Mouse (Mus musculus): ENCODE results near the gene Cyfip2. TPM values are rescaled to one million over a fixed set of nuclear protein-coding genes. Genes with fewer than 3 reads are reported as not detected.

Gene Cyfip2
- polyA plus RNA-seq, 1 experiment from 2014 or later, result 5.4 TPM

GRCm38 (mm10) chr11:46321559-46321958 lies 8.9 kb upstream of the Cyfip2 start:
- 23% methylated on average over 7 of the region's 7 CpGs for WGBS
- Histone ChIP-seq H3K4me3 (no peak overlapping the region), H3K9me3 (no peaks in the 10 kb centered on the region)

GRCm38 (mm10) chr11:46314534-46314933 lies 1.9 kb upstream of the Cyfip2 start:
- Histone ChIP-seq H3K36me3 (no peaks in the 10 kb centered on the region), H3K9ac (no peak overlapping the region), H3K4me1 (peaks cover 16% of the 10 kb centered on the region), H3K9me3 (no peaks in the 10 kb centered on the region), H3K4me2 (no peak overlapping the region), H3K27me3 (peaks cover 12% of the 10 kb centered on the region; the same call in 1 of the 2 replicates), H3K27ac (no peak overlapping the region), H3K4me3 (no peak overlapping the region)
- ATAC-seq (ENCODE audit: insufficient number of reproducible peaks, low FRiP score, low TSS enrichment, low read depth), result no peak
- WGBS, result 28% methylated on average over 7 of the region's 7 CpGs

More at GRCm38 (mm10) chr11:46321559-46321958, 8.9 kb upstream of the Cyfip2 start:
- no peaks in the 10 kb centered on the region for H3K36me3 ChIP-seq
- no peak overlapping the region for H3K9ac ChIP-seq
- no peaks in the 10 kb centered on the region for H3K27me3 ChIP-seq
- H3K4me2 ChIP-seq, result no peak overlapping the region
- ATAC-seq (ENCODE audit: insufficient number of reproducible peaks, low FRiP score, low TSS enrichment, low read depth), result no peak
- no peaks in the 10 kb centered on the region for H3K4me1 ChIP-seq
- no peak overlapping the region for H3K27ac ChIP-seq

GRCm38 (mm10) chr11:46313851-46314250 lies 1.2 kb upstream of the Cyfip2 start:
- H3K9me3 ChIP-seq, result no peaks in the 10 kb centered on the region
- H3K4me2 ChIP-seq, result no peak overlapping the region
- H3K9ac ChIP-seq, result no peak overlapping the region
- H3K27me3 ChIP-seq, result peaks cover 12% of the 10 kb centered on the region; the same call in 1 of the 2 replicates
- no peak for ATAC-seq (ENCODE audit: insufficient number of reproducible peaks, low FRiP score, low TSS enrichment, low read depth)
- no peak overlapping the region for H3K27ac ChIP-seq
- peaks cover 23% of the 10 kb centered on the region for H3K4me1 ChIP-seq
- H3K4me3 ChIP-seq, result no peak overlapping the region
- WGBS, result 58% methylated on average over 6 of the region's 6 CpGs
- H3K36me3 ChIP-seq, result no peaks in the 10 kb centered on the region

GRCm38 (mm10) chr11:46311703-46312522 lies 746 bp downstream of the Cyfip2 start:
- Histone ChIP-seq H3K4me1 (peaks cover 29% of the 10 kb centered on the region), H3K4me3 (peak overlapping the region; percentile 62), H3K27me3 (peaks cover 12% of the 10 kb centered on the region; the same call in 1 of the 2 replicates), H3K27ac (no peak overlapping the region), H3K9ac (peak overlapping the region; percentile 31), H3K9me3 (no peaks in the 10 kb centered on the region), H3K4me2 (peak overlapping the region; percentile 97), H3K36me3 (no peaks in the 10 kb centered on the region)
- peak; percentile 60; the same call in 1 of the 2 replicates for ATAC-seq (ENCODE audit: insufficient number of reproducible peaks, low FRiP score, low TSS enrichment, low read depth)
- under 1% methylated on average over 70 of the region's 71 CpGs for WGBS

- H3K36me3 ChIP-seq, result no peaks in the 10 kb centered on the region
- peaks cover 29% of the 10 kb centered on the region for H3K4me1 ChIP-seq
- no peak for ATAC-seq (ENCODE audit: insufficient number of reproducible peaks, low FRiP score, low TSS enrichment, low read depth)
- peak overlapping the region; percentile 97 for H3K4me2 ChIP-seq
- peaks cover 12% of the 10 kb centered on the region; the same call in 1 of the 2 replicates for H3K27me3 ChIP-seq
- H3K4me3 ChIP-seq, result peak overlapping the region; percentile 62
- 12% methylated on average over 14 of the region's 14 CpGs for WGBS
- no peaks in the 10 kb centered on the region for H3K9me3 ChIP-seq
- H3K9ac ChIP-seq, result peak overlapping the region; percentile 31; the same call in 1 of the 2 replicates
- H3K27ac ChIP-seq, result no peak overlapping the region
Observed at GRCm38 (mm10) chr11:46311181-46311702, 1.4 kb downstream of the Cyfip2 start.

- ATAC-seq (ENCODE audit: insufficient number of reproducible peaks, low FRiP score, low TSS enrichment, low read depth), result no peak
Observed at GRCm38 (mm10) chr11:46310647-46311063, 2.0 kb downstream of the Cyfip2 start.

GRCm38 (mm10) chr11:46309808-46310555 lies 2.7 kb downstream of the Cyfip2 start:
- no peak overlapping the region for H3K4me2 ChIP-seq

More at GRCm38 (mm10) chr11:46310647-46311063, 2.0 kb downstream of the Cyfip2 start:
- no peaks in the 10 kb centered on the region for H3K36me3 ChIP-seq
- WGBS, result 70% methylated on average over 5 of the region's 5 CpGs
- no peaks in the 10 kb centered on the region for H3K9me3 ChIP-seq
- no peak overlapping the region for H3K27ac ChIP-seq
- H3K4me1 ChIP-seq, result peaks cover 29% of the 10 kb centered on the region
- H3K4me2 ChIP-seq, result 0 out of 2 replicates have a peak overlapping the region, but pooled peaks have one; percentile 97
- H3K27me3 ChIP-seq, result peaks cover 12% of the 10 kb centered on the region; the same call in 1 of the 2 replicates
- H3K4me3 ChIP-seq, result no peak overlapping the region
- no peak overlapping the region for H3K9ac ChIP-seq

GRCm38 (mm10) chr11:46309111-46309741 lies 3.4 kb downstream of the Cyfip2 start:
- peaks cover 12% of the 10 kb centered on the region; the same call in 1 of the 2 replicates for H3K27me3 ChIP-seq
- 74% methylated on average over 20 of the region's 20 CpGs for WGBS
- no peaks in the 10 kb centered on the region for H3K36me3 ChIP-seq
- no peak for ATAC-seq (ENCODE audit: insufficient number of reproducible peaks, low FRiP score, low TSS enrichment, low read depth)
- H3K4me2 ChIP-seq, result no peak overlapping the region
- H3K27ac ChIP-seq, result no peak overlapping the region
- H3K9ac ChIP-seq, result no peak overlapping the region
- H3K4me1 ChIP-seq, result peaks cover 34% of the 10 kb centered on the region
- H3K4me3 ChIP-seq, result no peak overlapping the region
- H3K9me3 ChIP-seq, result no peaks in the 10 kb centered on the region

More at GRCm38 (mm10) chr11:46309808-46310555, 2.7 kb downstream of the Cyfip2 start:
- H3K36me3 ChIP-seq, result no peaks in the 10 kb centered on the region
- ATAC-seq (ENCODE audit: insufficient number of reproducible peaks, low FRiP score, low TSS enrichment, low read depth), result no peak
- 69% methylated on average over 10 of the region's 10 CpGs for WGBS
- no peak overlapping the region for H3K27ac ChIP-seq
- peaks cover 12% of the 10 kb centered on the region; the same call in 1 of the 2 replicates for H3K27me3 ChIP-seq
- no peaks in the 10 kb centered on the region for H3K9me3 ChIP-seq
- H3K4me3 ChIP-seq, result no peak overlapping the region
- H3K9ac ChIP-seq, result no peak overlapping the region
- peaks cover 31% of the 10 kb centered on the region for H3K4me1 ChIP-seq

- H3K9ac ChIP-seq, result no peak overlapping the region
- no peak for ATAC-seq (ENCODE audit: insufficient number of reproducible peaks, low FRiP score, low TSS enrichment, low read depth)
- 75% methylated on average over 11 of the region's 11 CpGs for WGBS
- H3K27ac ChIP-seq, result no peak overlapping the region; the same call in 1 of the 2 replicates
- H3K9me3 ChIP-seq, result no peaks in the 10 kb centered on the region
- no peak overlapping the region for H3K4me2 ChIP-seq
- no peaks in the 10 kb centered on the region for H3K36me3 ChIP-seq
- H3K27me3 ChIP-seq, result peaks cover 12% of the 10 kb centered on the region; the same call in 1 of the 2 replicates
- H3K4me3 ChIP-seq, result no peak overlapping the region
- H3K4me1 ChIP-seq, result peaks cover 34% of the 10 kb centered on the region
Observed at GRCm38 (mm10) chr11:46308271-46308974, 4.2 kb downstream of the Cyfip2 start.

- Histone ChIP-seq H3K4me3 (no peak overlapping the region), H3K9me3 (no peaks in the 10 kb centered on the region), H3K9ac (no peak overlapping the region), H3K27ac (no peak overlapping the region), H3K27me3 (peaks cover 12% of the 10 kb centered on the region; the same call in 1 of the 2 replicates), H3K36me3 (no peaks in the 10 kb centered on the region), H3K4me1 (peaks cover 34% of the 10 kb centered on the region), H3K4me2 (no peak overlapping the region)
- 87% methylated on average over 7 of the region's 7 CpGs for WGBS
- no peak for ATAC-seq (ENCODE audit: insufficient number of reproducible peaks, low FRiP score, low TSS enrichment, low read depth)
Observed at GRCm38 (mm10) chr11:46307768-46308167, 4.9 kb downstream of the Cyfip2 start.

GRCm38 (mm10) chr11:46306776-46307175 lies 5.9 kb downstream of the Cyfip2 start:
- 85% methylated on average over 7 of the region's 7 CpGs for WGBS
- Histone ChIP-seq H3K4me1 (peaks cover 31% of the 10 kb centered on the region), H3K27me3 (peaks cover 6% of the 10 kb centered on the region; the same call in 1 of the 2 replicates), H3K9me3 (no peaks in the 10 kb centered on the region), H3K4me3 (no peak overlapping the region), H3K9ac (no peak overlapping the region), H3K4me2 (no peak overlapping the region), H3K27ac (no peak overlapping the region), H3K36me3 (no peaks in the 10 kb centered on the region)
- no peak for ATAC-seq (ENCODE audit: insufficient number of reproducible peaks, low FRiP score, low TSS enrichment, low read depth)

All from limb, embryonic 15.5 days (tissue).